Mouse (Mus musculus) small intestine, adult 2 months (tissue): ENCODE data around the gene Fam126a.

Source experiments
- CTCF ChIP-seq: fragments of 200-500 bp; IDR thresholded peaks from 2 replicates; pipeline ENCODE4 v1.5.1; 2012; ENCODE audit warnings: low read depth, mild to moderate bottlenecking, control low read depth, inconsistent platforms, low read length, moderate library complexity, mixed read lengths; ENCODE audit not compliant: insufficient replicate concordance, insufficient read length; ENCODE audit errors: extremely low read depth
- POLR2A ChIP-seq: fragments of 200-500 bp; IDR thresholded peaks from 2 replicates; pipeline ENCODE4 v1.6.1; 2012; ENCODE audit warnings: low read depth, mild to moderate bottlenecking, control low read depth, inconsistent platforms, low read length, moderate library complexity

GRCm38 (mm10) chr5:24034091-24034490, 3.6 kb upstream of the Fam126a start:
- TF ChIP-seq POLR2A: no peak
- no peak for TF ChIP-seq CTCF
